Mouse (Mus musculus) bone marrow macrophage, adult 2 months (primary cell): Measurements from ENCODE around the gene Gas2l1.

Experiments
- CTCF ChIP-seq: IDR thresholded peaks from 2 replicates; pipeline ENCODE4 v1.5.1; 2012; ENCODE audit warnings: low read depth, mild to moderate bottlenecking, low read length, moderate library complexity
- POLR2A ChIP-seq: IDR thresholded peaks from 2 replicates; pipeline ENCODE4 v1.6.1; 2012; ENCODE audit warnings: mild to moderate bottlenecking, low read depth, low read length, borderline replicate concordance

GRCm38 (mm10) chr11:5010205-5010604 lies 54.9 kb downstream of the Gas2l1 start:
- TF ChIP-seq CTCF (no peak), POLR2A (no peak)
